Mouse (Mus musculus) G1E (cell line): ENCODE data around the gene Micu1. TPM values are rescaled to one million over a fixed set of nuclear protein-coding genes. Genes with fewer than 3 reads are reported as not detected.

Experiments
- ATAC-seq: 2 replicates; pipeline ENCODE4 v1.8.0; 2016; ENCODE audit warnings: mild to moderate bottlenecking; ENCODE audit not compliant: insufficient number of reproducible peaks, poor library complexity, low FRiP score, severe bottlenecking; ENCODE audit errors: extremely low read depth
- DNase-seq: peaks from one replicate; pipeline ENCODE4 v3.0.0; 2012; ENCODE audit warnings: low spot score
- H3K27me3 ChIP-seq: 2 replicates; pipeline ENCODE4 v1.6.1; 2012; ENCODE audit warnings: mild to moderate bottlenecking, low read length, inconsistent platforms; ENCODE audit not compliant: insufficient read depth
- H3K36me3 ChIP-seq: replicated peaks from 2 replicates; pipeline ENCODE3; 2012; ENCODE audit warnings: mild to moderate bottlenecking, inconsistent platforms
- H3K4me1 ChIP-seq: 2 replicates; pipeline ENCODE4 v1.6.1; 2012; ENCODE audit warnings: low read depth, low read length, inconsistent platforms, mixed read lengths; ENCODE audit not compliant: insufficient read depth
- H3K4me3 ChIP-seq: 2 replicates; pipeline ENCODE4 v1.5.1; 2012; ENCODE audit warnings: low read depth, mild to moderate bottlenecking, inconsistent platforms, low read length, moderate library complexity, mixed read lengths
- H3K9me3 ChIP-seq: replicated peaks from 2 replicates; pipeline ENCODE4 v1.6.1; 2012; ENCODE audit warnings: inconsistent platforms
- CTCF ChIP-seq: IDR thresholded peaks from 2 replicates; pipeline ENCODE4 v1.5.1; 2012; ENCODE audit warnings: low read depth, low read length, inconsistent platforms, mixed read lengths
- GATA1 ChIP-seq: IDR thresholded peaks from 2 replicates; pipeline ENCODE4 v1.6.1; 2012; ENCODE audit warnings: borderline replicate concordance, low read length, inconsistent platforms, mixed read lengths
- GATA2 ChIP-seq: IDR thresholded peaks from 2 replicates; pipeline ENCODE4 v1.6.1; 2012; ENCODE audit warnings: low read depth, low read length, inconsistent platforms, borderline replicate concordance
- POLR2AphosphoS5 ChIP-seq: IDR thresholded peaks from 2 replicates; pipeline ENCODE4 v1.6.1; 2012; ENCODE audit warnings: low read depth, low read length, inconsistent platforms; ENCODE audit not compliant: insufficient replicate concordance
- TAL1 ChIP-seq: conservative IDR thresholded peaks from 2 replicates; pipeline ENCODE4 v1.6.1; 2012; ENCODE audit warnings: low read depth, low read length, inconsistent platforms, mixed read lengths
- polyA plus RNA-seq: library from polyadenylated mRNA; stranded (reverse); fragments of >175 nt; gene quantifications from 2 replicates; pipeline ENCODE4 v1.2.3, GENCODE M21; 2012
- total RNA-seq, 2 experiments: library from RNA; stranded (forward) in 1 of 2; stranded (reverse) in 1 of 2; fragments of 200-1000 nt in 1 of 2; fragments of >200 nt in 1 of 2; fragmentation: Nextera tagmentation in 1 of 2; gene quantifications; 2 replicates each; pipeline ENCODE4 v1.2.3; 2014 to 2017

Gene Micu1
- total and polyA plus RNA-seq, 3 experiments: 7.9 to 37.4 (median 24.5) TPM

GRCm38 (mm10) chr10:59764781-59765180 lies 62.5 kb downstream of the Micu1 start:
- H3K27me3 ChIP-seq: no peaks in the 10 kb centered on the region
- peaks cover 10% of the 10 kb centered on the region for H3K36me3 ChIP-seq
- H3K4me1 ChIP-seq: no peaks in the 10 kb centered on the region
- no peak overlapping the region for H3K4me3 ChIP-seq
- H3K9me3 ChIP-seq: no peaks in the 10 kb centered on the region
- ATAC-seq (no peak), DNase-seq (no peak)
- TF ChIP-seq POLR2AphosphoS5 (no peak), GATA2 (no peak), CTCF (no peak)

DNA sequence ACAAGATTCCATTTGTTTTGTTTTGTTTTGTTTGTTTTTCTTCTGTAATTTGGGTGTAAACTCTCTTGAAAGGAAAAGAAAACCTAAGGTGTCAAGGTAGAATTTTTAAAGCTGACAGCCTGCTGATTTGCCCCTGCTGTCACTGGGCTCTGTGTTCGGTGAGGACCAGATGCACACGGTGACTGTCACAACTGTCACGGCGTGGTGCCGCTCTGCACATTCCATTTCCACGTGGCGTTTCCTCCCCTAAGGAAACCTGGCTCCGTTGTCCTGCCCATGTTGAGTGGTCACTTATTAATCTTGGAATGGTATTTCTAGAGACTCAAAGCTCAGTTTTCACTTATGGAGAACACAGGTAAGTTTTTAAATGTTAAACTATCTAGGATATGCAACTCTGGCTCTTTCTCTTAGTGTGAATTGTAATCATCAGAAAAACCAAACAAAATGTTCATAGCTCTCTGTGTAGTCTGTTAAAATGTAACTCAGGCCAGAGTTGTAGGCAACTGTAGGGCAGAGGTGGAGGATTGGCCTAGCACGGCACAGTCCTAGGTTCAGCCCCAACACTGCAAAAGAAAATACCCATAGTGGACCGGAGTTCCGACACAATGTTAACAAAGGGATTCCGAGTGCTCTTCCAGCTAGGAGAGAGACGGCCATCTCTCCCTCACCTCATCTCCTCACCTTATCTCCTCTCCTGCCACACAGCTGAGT lies 66.2 kb downstream of the Micu1 start:
- Histone ChIP-seq H3K4me3 (no peak overlapping the region), H3K4me1 (no peaks in the 10 kb centered on the region), H3K36me3 (peaks cover 19% of the 10 kb centered on the region), H3K27me3 (no peaks in the 10 kb centered on the region), H3K9me3 (no peaks in the 10 kb centered on the region)
- no peak for TF ChIP-seq TAL1
- no peak for TF ChIP-seq POLR2AphosphoS5
- TF ChIP-seq CTCF: no peak
- no peak for TF ChIP-seq GATA2
- no peak for TF ChIP-seq GATA1
- ATAC-seq: no peak
- DNase-seq: no peak

- Histone ChIP-seq H3K36me3 (peaks cover 21% of the 10 kb centered on the region), H3K27me3 (no peaks in the 10 kb centered on the region), H3K4me3 (no peak overlapping the region), H3K4me1 (no peaks in the 10 kb centered on the region), H3K9me3 (no peaks in the 10 kb centered on the region)
- no peak for ATAC-seq
- no peak for DNase-seq
- TF ChIP-seq POLR2AphosphoS5: no peak
- TF ChIP-seq GATA2: no peak
- TF ChIP-seq TAL1: no peak
- no peak for TF ChIP-seq CTCF
- no peak for TF ChIP-seq GATA1
Measured at GRCm38 (mm10) chr10:59771375-59772048, 69.2 kb downstream of the Micu1 start.

- TF ChIP-seq TAL1 (no peak), CTCF (no peak), GATA1 (no peak), POLR2AphosphoS5 (no peak), GATA2 (no peak)
- Histone ChIP-seq H3K36me3 (peaks cover 21% of the 10 kb centered on the region), H3K9me3 (no peaks in the 10 kb centered on the region), H3K27me3 (no peaks in the 10 kb centered on the region), H3K4me3 (no peak overlapping the region), H3K4me1 (no peaks in the 10 kb centered on the region)
- DNase-seq (no peak), ATAC-seq (no peak)
Measured at GRCm38 (mm10) chr10:59772049-59772397, 69.7 kb downstream of the Micu1 start.

GRCm38 (mm10) chr10:59773441-59774140 lies 71.3 kb downstream of the Micu1 start:
- H3K36me3 ChIP-seq: peaks cover 24% of the 10 kb centered on the region
- TF ChIP-seq GATA1: no peak
- TF ChIP-seq CTCF: no peak
- TF ChIP-seq GATA2: no peak
- TF ChIP-seq POLR2AphosphoS5: no peak
- TF ChIP-seq TAL1: no peak
- ATAC-seq: no peak
- DNase-seq: no peak
- no peaks in the 10 kb centered on the region for H3K4me1 ChIP-seq
- H3K9me3 ChIP-seq: no peaks in the 10 kb centered on the region
- no peaks in the 10 kb centered on the region for H3K27me3 ChIP-seq
- H3K4me3 ChIP-seq: no peak overlapping the region

- no peak for TF ChIP-seq GATA2
- no peak for TF ChIP-seq POLR2AphosphoS5
- no peak for TF ChIP-seq GATA1
- no peak for TF ChIP-seq CTCF
- TF ChIP-seq TAL1: no peak
- ATAC-seq: no peak
Measured at GRCm38 (mm10) chr10:59774141-59774534, 71.9 kb downstream of the Micu1 start.

GRCm38 (mm10) chr10:59777246-59777645 lies 75.0 kb downstream of the Micu1 start:
- H3K4me3 ChIP-seq: no peak overlapping the region
- H3K4me1 ChIP-seq: no peaks in the 10 kb centered on the region
- DNase-seq (no peak), ATAC-seq (no peak)
- H3K27me3 ChIP-seq: no peaks in the 10 kb centered on the region
- peaks cover 14% of the 10 kb centered on the region for H3K36me3 ChIP-seq
- H3K9me3 ChIP-seq: no peaks in the 10 kb centered on the region
- TF ChIP-seq TAL1 (no peak), POLR2AphosphoS5 (no peak), CTCF (no peak)

More at GRCm38 (mm10) chr10:59774141-59774534, 71.9 kb downstream of the Micu1 start:
- H3K27me3 ChIP-seq: no peaks in the 10 kb centered on the region
- no peak for DNase-seq
- no peak overlapping the region for H3K4me3 ChIP-seq
- H3K9me3 ChIP-seq: no peaks in the 10 kb centered on the region
- H3K36me3 ChIP-seq: peaks cover 20% of the 10 kb centered on the region
- no peaks in the 10 kb centered on the region for H3K4me1 ChIP-seq
